Mouse (Mus musculus) kidney, postnatal 0 days (tissue): ENCODE measurements around the gene Pknox2. TPM values are rescaled to one million over a fixed set of nuclear protein-coding genes. Genes with fewer than 3 reads are reported as not detected.

Experiments
- ATAC-seq: fragments of 200-750 bp; cut with Nextera tagmentation; replicated peaks from 2 replicates; pipeline ENCODE4 v1.8.0; 2017; ENCODE audit warnings: low read depth, moderate number of reproducible peaks, moderate TSS enrichment, moderate library complexity; ENCODE audit not compliant: low FRiP score
- DNase-seq: peaks from one replicate; pipeline ENCODE4 v3.0.0-alpha.2; 2016; ENCODE audit warnings: low spot score
- H3K27ac ChIP-seq: fragments of 300-500 bp; sonication (generic); 2 replicates; pipeline ENCODE4 v1.5.1; 2014; ENCODE audit warnings: mild to moderate bottlenecking
- H3K27me3 ChIP-seq: fragments of 300-500 bp; sonication (generic); 2 replicates; pipeline ENCODE4 v1.6.1; 2014; ENCODE audit warnings: low read length, mixed read lengths; ENCODE audit not compliant: insufficient read depth
- H3K36me3 ChIP-seq: fragments of 300-500 bp; sonication (generic); 2 replicates; pipeline ENCODE4 v1.6.1; 2014; ENCODE audit warnings: low read length, mixed read lengths; ENCODE audit not compliant: insufficient read depth
- H3K4me1 ChIP-seq: fragments of 300-500 bp; sonication (generic); replicated peaks from 2 replicates; pipeline ENCODE4 v1.6.1; 2014; ENCODE audit warnings: antibody characterized with exemption, low read length, mixed read lengths; ENCODE audit not compliant: insufficient read depth
- H3K4me2 ChIP-seq: fragments of 300-500 bp; sonication (generic); 2 replicates; pipeline ENCODE4 v1.6.1; 2014; ENCODE audit warnings: mild to moderate bottlenecking, low read length, moderate library complexity, mixed read lengths
- H3K4me3 ChIP-seq: fragments of 300-500 bp; sonication (generic); replicated peaks from 2 replicates; pipeline ENCODE4 v1.5.1; 2014; ENCODE audit warnings: low read depth, low read length
- H3K9ac ChIP-seq: fragments of 300-500 bp; sonication (generic); 2 replicates; pipeline ENCODE4 v1.6.1; 2014; ENCODE audit warnings: low read depth, low read length
- H3K9me3 ChIP-seq: fragments of 300-500 bp; sonication (generic); replicated peaks from 2 replicates; pipeline ENCODE4 v1.6.1; 2016; ENCODE audit warnings: low read length, inconsistent platforms, mixed read lengths
- CTCF ChIP-seq: IDR thresholded peaks from 2 replicates; pipeline ENCODE4 v1.5.1; 2016; ENCODE audit warnings: antibody characterized with exemption, low read depth, mild to moderate bottlenecking, moderate library complexity
- WGBS: fragments of 180-500 bp; shearing (Covaris S2); extraction: QIAGEN DNeasy Blood & Tissue Kit; methylation state at CpG from one replicate; pipeline ENCODE4 v1.1.7; 2014; 5-methylcytosine and 5-hydroxymethylcytosine counted together
- polyA plus RNA-seq: library from polyadenylated mRNA; unstranded; fragments of >200 nt; fragmentation: Nextera tagmentation; extraction: Ambion mirVana; gene quantifications from 2 replicates; pipeline ENCODE4 v1.2.1, GENCODE M21; 2015

The Pknox2 gene
- polyA plus RNA-seq, 1 experiment from 2014 or later, result 6.0 TPM

DNA sequence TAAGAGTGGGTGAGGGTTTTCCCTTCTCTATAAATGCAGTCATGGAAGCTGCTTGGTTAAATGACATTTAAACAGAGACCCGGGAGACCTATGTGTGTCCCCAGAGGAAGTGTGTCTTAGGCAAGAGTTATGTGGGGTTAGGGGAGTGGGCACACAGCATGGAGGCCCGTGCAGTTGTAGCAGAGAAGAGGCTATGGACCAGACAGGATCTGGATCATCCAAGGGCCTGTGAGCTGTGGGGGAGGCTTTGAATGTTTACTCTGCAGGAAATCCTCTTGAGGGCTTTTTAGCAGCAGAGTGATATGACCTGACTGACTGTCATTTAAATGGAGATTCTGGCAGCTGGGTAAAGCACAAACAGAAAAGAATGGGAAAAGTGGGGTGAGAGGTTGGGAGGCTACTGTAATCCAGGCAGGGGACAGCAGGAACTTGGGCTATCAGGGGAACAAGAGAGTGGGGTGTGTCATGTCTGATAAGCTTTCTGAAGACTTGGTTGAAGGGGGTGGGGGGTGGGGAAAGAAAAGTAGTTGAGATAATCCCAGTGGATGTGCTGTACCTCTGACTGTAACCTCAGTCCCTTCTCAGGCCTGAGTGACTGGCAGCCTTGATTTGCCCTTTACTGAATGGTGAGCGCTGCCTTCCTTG, 125.5 kb downstream of the Pknox2 start:
- TF ChIP-seq CTCF, result no peak
- ATAC-seq (no peak; the same call in 1 of the 2 replicates), DNase-seq (no peak)

DNA sequence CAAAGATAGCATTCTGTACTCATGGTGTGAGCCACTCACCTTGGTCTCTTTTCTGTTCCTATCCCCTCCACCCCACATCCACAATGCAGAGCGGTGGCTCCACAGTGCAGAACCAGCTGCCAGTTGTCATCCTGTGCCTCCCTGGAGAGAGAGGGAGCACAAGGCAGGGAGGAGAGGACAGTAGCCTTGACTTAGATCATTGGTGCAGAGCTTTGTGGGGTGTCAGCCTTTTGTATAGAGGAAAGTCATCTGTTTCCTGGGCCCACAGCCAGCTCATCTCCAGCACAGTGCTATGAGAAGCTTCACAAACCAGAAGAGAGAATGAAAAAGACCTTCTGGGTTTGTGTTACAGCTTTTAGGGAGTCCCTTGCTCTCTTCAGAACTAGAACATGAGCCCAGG, 129.1 kb downstream of the Pknox2 start:
- no peak; the same call in 1 of the 2 replicates for ATAC-seq
- no peak overlapping the region for H3K27ac ChIP-seq
- H3K4me1 ChIP-seq, result no peaks in the 10 kb centered on the region
- 53% methylated on average over 1 of the region's 1 CpGs for WGBS
- H3K9me3 ChIP-seq, result no peaks in the 10 kb centered on the region
- peak; percentile 80 for DNase-seq
- H3K27me3 ChIP-seq, result no peaks in the 10 kb centered on the region
- H3K4me3 ChIP-seq, result no peak overlapping the region
- H3K36me3 ChIP-seq, result no peaks in the 10 kb centered on the region
- no peak overlapping the region for H3K4me2 ChIP-seq
- no peak for TF ChIP-seq CTCF
- no peak overlapping the region for H3K9ac ChIP-seq

More for the DNA sequence above, 125.5 kb downstream of the Pknox2 start:
- 26% methylated on average over 3 of the region's 3 CpGs for WGBS
- Histone ChIP-seq H3K4me2 (no peak overlapping the region), H3K4me3 (no peak overlapping the region), H3K9ac (no peak overlapping the region), H3K9me3 (no peaks in the 10 kb centered on the region), H3K27ac (no peak overlapping the region), H3K4me1 (no peaks in the 10 kb centered on the region), H3K27me3 (no peaks in the 10 kb centered on the region), H3K36me3 (no peaks in the 10 kb centered on the region)

DNA sequence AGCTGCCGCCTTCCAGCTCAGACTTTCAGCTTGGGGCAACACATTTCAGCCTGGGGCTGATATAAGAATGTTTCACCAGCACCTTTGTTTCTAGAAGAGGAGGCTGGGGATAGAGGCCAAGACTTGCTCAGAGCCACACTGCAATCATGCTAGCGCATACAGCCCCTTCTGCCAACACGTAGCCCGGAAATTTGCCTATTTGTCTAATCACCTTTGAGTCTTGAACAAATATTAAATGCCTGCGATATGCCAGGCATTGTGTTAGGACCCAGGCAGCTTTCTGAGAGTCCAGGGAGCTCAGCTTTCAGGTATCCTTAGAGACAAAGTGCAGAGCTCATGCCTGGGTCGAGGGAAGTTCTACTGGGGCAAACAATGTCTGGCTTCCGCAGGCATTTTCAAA, 130.0 kb downstream of the Pknox2 start:
- ATAC-seq, result no peak
- Histone ChIP-seq H3K36me3 (no peaks in the 10 kb centered on the region), H3K9ac (no peak overlapping the region), H3K27me3 (no peaks in the 10 kb centered on the region), H3K27ac (no peak overlapping the region), H3K9me3 (no peaks in the 10 kb centered on the region), H3K4me2 (no peak overlapping the region), H3K4me3 (no peak overlapping the region), H3K4me1 (no peaks in the 10 kb centered on the region)
- DNase-seq, result no peak
- TF ChIP-seq CTCF, result no peak
- 82% methylated on average over 7 of the region's 7 CpGs for WGBS

DNA sequence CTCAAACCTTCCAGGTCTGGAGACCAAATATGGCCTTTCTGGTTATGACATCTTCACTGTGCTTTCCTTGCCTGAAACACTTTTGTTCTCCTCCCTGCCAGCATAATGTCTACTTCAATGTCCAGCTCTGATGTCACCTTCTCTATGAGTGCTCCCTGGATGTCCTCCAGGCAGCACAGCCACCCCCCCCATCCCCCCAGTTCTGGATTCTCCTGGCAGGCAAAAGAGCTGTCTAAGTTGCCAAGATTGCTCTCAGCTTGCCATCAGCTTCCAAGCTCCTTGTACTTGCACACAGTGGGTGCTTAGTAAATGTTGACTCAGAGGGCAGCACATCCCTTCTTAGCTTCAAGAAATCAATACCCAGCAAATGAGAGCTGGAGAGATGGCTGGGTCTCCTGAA, 131.0 kb downstream of the Pknox2 start:
- Histone ChIP-seq H3K4me3 (no peak overlapping the region), H3K27me3 (no peaks in the 10 kb centered on the region), H3K4me2 (no peak overlapping the region), H3K36me3 (no peaks in the 10 kb centered on the region), H3K4me1 (peaks cover 4% of the 10 kb centered on the region; the same call in 1 of the 2 replicates), H3K9me3 (no peaks in the 10 kb centered on the region), H3K27ac (no peak overlapping the region), H3K9ac (no peak overlapping the region)
- ATAC-seq, result no peak
- DNase-seq, result no peak
- TF ChIP-seq CTCF, result no peak

DNA sequence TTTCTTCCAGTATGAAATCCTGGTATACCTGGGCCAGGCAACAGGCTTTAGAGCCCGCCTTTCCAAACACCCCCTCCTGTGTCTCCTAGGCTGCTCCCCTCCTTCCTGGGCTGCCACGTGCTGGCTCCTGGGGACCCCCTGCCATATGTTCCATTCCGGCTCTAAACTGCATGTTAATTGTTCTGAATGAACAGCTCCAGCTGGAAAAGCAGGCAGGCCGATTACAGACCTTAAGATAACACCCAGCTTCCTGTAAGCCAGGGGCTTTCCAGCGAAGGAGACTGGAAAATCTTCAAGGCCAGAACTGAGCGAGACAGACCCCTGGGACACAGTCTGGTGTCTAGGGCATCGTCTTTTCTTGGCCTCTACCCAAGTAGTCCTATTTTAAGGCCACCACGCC, 133.6 kb downstream of the Pknox2 start:
- ATAC-seq, result no peak
- TF ChIP-seq CTCF, result no peak
- peak; percentile 66 for DNase-seq
- H3K27ac ChIP-seq, result no peak overlapping the region
- H3K9me3 ChIP-seq, result no peaks in the 10 kb centered on the region
- peaks cover 8% of the 10 kb centered on the region; the same call in 1 of the 2 replicates for H3K4me1 ChIP-seq
- H3K36me3 ChIP-seq, result no peaks in the 10 kb centered on the region
- 16% methylated on average over 8 of the region's 8 CpGs for WGBS
- no peaks in the 10 kb centered on the region for H3K27me3 ChIP-seq
- H3K9ac ChIP-seq, result no peak overlapping the region
- no peak overlapping the region for H3K4me3 ChIP-seq
- no peak overlapping the region for H3K4me2 ChIP-seq

DNA sequence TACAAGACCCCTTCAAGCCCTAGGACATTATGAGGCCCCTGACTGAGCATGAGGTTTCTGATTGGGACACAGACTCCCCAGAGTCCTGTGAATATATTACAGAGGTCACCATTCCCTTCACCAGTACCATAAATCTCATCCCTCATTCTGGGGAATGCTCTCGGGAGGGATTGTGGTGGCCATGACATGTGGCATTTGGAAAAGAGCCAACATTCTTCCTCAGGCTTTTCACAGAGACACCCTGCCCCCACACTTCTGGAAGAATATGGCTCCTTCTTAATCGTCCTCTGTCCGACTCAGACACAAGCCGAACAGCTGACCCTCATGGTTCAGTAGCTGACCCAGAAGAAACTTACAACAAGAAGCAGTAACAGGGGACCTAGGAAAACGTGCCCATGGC, 139.1 kb downstream of the Pknox2 start:
- DNase-seq (peak; percentile 87), ATAC-seq (peak; percentile 81)
- 9% methylated on average over 5 of the region's 5 CpGs for whole genome bisulfite sequencing

More for the DNA sequence above, 139.1 kb downstream of the Pknox2 start:
- Histone ChIP-seq H3K4me1 (peaks cover 17% of the 10 kb centered on the region; the same call in 1 of the 2 replicates), H3K4me3 (no peak overlapping the region), H3K27ac (0 out of 2 replicates have a peak overlapping the region, but pooled peaks have one; percentile 25), H3K9ac (no peak overlapping the region), H3K27me3 (no peaks in the 10 kb centered on the region), H3K4me2 (no peak overlapping the region), H3K36me3 (no peaks in the 10 kb centered on the region), H3K9me3 (no peaks in the 10 kb centered on the region)
- no peak for TF ChIP-seq CTCF
